In the genomic region with DNA sequence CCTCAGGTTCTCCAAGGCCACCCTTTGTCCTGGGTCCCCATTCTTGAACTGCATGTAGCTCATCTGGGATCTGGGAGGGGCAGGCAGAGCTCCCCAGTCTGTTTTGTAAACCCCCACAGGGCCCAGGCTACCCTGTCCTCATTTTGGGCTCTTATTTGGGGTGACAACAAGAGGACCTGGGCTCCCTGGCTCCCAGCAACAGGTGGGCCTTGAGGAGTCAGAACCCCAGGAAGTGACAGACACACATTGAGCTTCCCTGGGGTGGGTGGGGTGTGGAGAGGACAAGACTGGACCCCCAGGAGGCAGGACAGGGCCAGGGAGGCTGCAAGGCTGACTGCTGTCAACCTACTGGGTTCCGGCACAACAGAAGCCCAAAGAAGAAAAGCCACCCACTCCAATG, we compare ENCODE assay signal across 7 mouse cellular contexts. TPM values are rescaled to one million over a fixed set of nuclear protein-coding genes. Genes with fewer than 3 reads are reported as not detected.
DNase-seq lines count a peak whose midpoint lies in the region; ATAC-seq and TF ChIP-seq lines count a peak whose summit lies in the region.

No protein-coding gene starts in this region.

- H3K27me3 ChIP-seq in lung, embryonic 15.5 days = no peaks in the 10 kb centered on the region
- H3K27me3 ChIP-seq in forebrain, embryonic 11.5 days (ENCODE audit: control insufficient read depth, insufficient read depth, low read length) = no peaks in the 10 kb centered on the region
- no peaks in the 10 kb centered on the region for H3K27me3 ChIP-seq in limb, embryonic 11.5 days (ENCODE audit: control insufficient read depth, insufficient read depth, low read length)
- H3K27me3 ChIP-seq in small intestine, adult 2 months (ENCODE audit: control insufficient read depth, insufficient read depth, low read length) = no peaks in the 10 kb centered on the region

- no peak for ATAC-seq in lung, embryonic 15.5 days (ENCODE audit: borderline replicate concordance, extremely low read depth, low FRiP score, low TSS enrichment)
- no peak for ATAC-seq in forebrain, embryonic 11.5 days (replicated peaks; ENCODE audit: low FRiP score)
- no peak for ATAC-seq in limb, embryonic 11.5 days (ENCODE audit: insufficient number of reproducible peaks, low FRiP score, low TSS enrichment, low read depth)

- peaks cover 36% of the 10 kb centered on the region for H3K4me1 ChIP-seq in lung, embryonic 15.5 days
- H3K4me1 ChIP-seq in forebrain, embryonic 11.5 days (replicated peaks; ENCODE audit: control insufficient read depth, insufficient read depth, low read length) = peaks cover 19% of the 10 kb centered on the region
- peaks cover 16% of the 10 kb centered on the region for H3K4me1 ChIP-seq in limb, embryonic 11.5 days (ENCODE audit: control insufficient read depth, insufficient read depth, low read length)
- peaks cover 40% of the 10 kb centered on the region for H3K4me1 ChIP-seq in small intestine, adult 2 months (ENCODE audit: control insufficient read depth, insufficient read depth, insufficient read length, low read length)

- TF ChIP-seq POLR2A in small intestine, adult 2 months (IDR thresholded peaks at IDR 0.05; ENCODE audit: low read depth, low read length) = peak; percentile 17; the same call in 1 of the 2 replicates

- peak overlapping the region; percentile 74 for H3K9ac ChIP-seq in lung, embryonic 15.5 days
- H3K9ac ChIP-seq in forebrain, embryonic 11.5 days (ENCODE audit: low read length) = peak overlapping the region; percentile 89
- H3K9ac ChIP-seq in limb, embryonic 11.5 days (ENCODE audit: low read length) = peak overlapping the region; percentile 86

- DNase-seq in lung, adult 18-20 months = no peak
- no peak for DNase-seq in forebrain, embryonic 11.5 days (ENCODE audit: low spot score)
- no peak for DNase-seq in limb, embryonic 11.5 days (ENCODE audit: low spot score)
- DNase-seq in embryo, embryonic 10 days (ENCODE audit: low spot score) = no peak
- DNase-seq in spleen, postnatal 4 days (ENCODE audit: low spot score in 2 of 2) = no peak

- WGBS in lung, embryonic 15.5 days = 73% methylated on average over 1 of the region's 1 CpGs
- 55% methylated on average over 1 of the region's 1 CpGs for WGBS in forebrain, embryonic 11.5 days
- 77% methylated on average over 1 of the region's 1 CpGs for WGBS in limb, embryonic 11.5 days
- 19% methylated on average over 1 of the region's 1 CpGs for WGBS in small intestine, adult 2 months

- TF ChIP-seq CTCF in small intestine, adult 2 months (IDR thresholded peaks at IDR 0.05; ENCODE audit: extremely low read depth, insufficient read length, insufficient replicate concordance, low read depth, low read length) = no peak

- H3K4me2 ChIP-seq in lung, embryonic 15.5 days = peak overlapping the region; percentile 86
- peak overlapping the region; percentile 91 for H3K4me2 ChIP-seq in forebrain, embryonic 11.5 days (ENCODE audit: low read depth, low read length, severe bottlenecking)
- peak overlapping the region; percentile 94 for H3K4me2 ChIP-seq in limb, embryonic 11.5 days (ENCODE audit: low read depth, severe bottlenecking)

- H3K4me3 ChIP-seq in lung, embryonic 15.5 days = peak overlapping the region; percentile 83
- H3K4me3 ChIP-seq in forebrain, embryonic 11.5 days (ENCODE audit: low read depth, low read length) = peak overlapping the region; percentile 84
- H3K4me3 ChIP-seq in limb, embryonic 11.5 days (ENCODE audit: low read depth, low read length) = peak overlapping the region; percentile 64
- H3K4me3 ChIP-seq in small intestine, adult 2 months (ENCODE audit: low read depth, low read length) = peak overlapping the region; percentile 84

- no peaks in the 10 kb centered on the region for H3K36me3 ChIP-seq in lung, embryonic 15.5 days
- no peaks in the 10 kb centered on the region for H3K36me3 ChIP-seq in forebrain, embryonic 11.5 days (ENCODE audit: control insufficient read depth, insufficient read depth, low read length)
- no peaks in the 10 kb centered on the region for H3K36me3 ChIP-seq in limb, embryonic 11.5 days (ENCODE audit: control insufficient read depth, insufficient read depth, low read length)
- H3K36me3 ChIP-seq in small intestine, adult 2 months (ENCODE audit: control insufficient read depth, insufficient read depth, low read length) = peaks cover 33% of the 10 kb centered on the region

- no peaks in the 10 kb centered on the region for H3K9me3 ChIP-seq in lung, embryonic 15.5 days
- no peaks in the 10 kb centered on the region for H3K9me3 ChIP-seq in forebrain, embryonic 11.5 days (ENCODE audit: control insufficient read depth, low read length)
- no peaks in the 10 kb centered on the region for H3K9me3 ChIP-seq in limb, embryonic 11.5 days (ENCODE audit: control insufficient read depth, low read length)

- no peak overlapping the region for H3K27ac ChIP-seq in lung, embryonic 15.5 days
- H3K27ac ChIP-seq in forebrain, embryonic 11.5 days (ENCODE audit: low read depth, low read length) = no peak overlapping the region
- no peak overlapping the region for H3K27ac ChIP-seq in limb, embryonic 11.5 days (replicated peaks; ENCODE audit: low read depth, low read length)
- peak overlapping the region; percentile 98 for H3K27ac ChIP-seq in small intestine, adult 2 months (ENCODE audit: insufficient read depth, low read depth, low read length)

RNA-seq across cellular contexts. Expression of a gene that starts 1.4 kb away (rescaled TPM):
- 72.7 and 74.2 TPM in 2 replicates for polyA plus RNA-seq in lung, embryonic 15.5 days (2015; fragmentation: Nextera tagmentation; extraction: Ambion mirVana)
- polyA plus RNA-seq in forebrain, embryonic 11.5 days (2014; fragmentation: Nextera tagmentation; extraction: Ambion mirVana) = 77.1 and 84.5 TPM in 2 replicates
- 80.3 and 82.1 TPM in 2 replicates for polyA plus RNA-seq in limb, embryonic 11.5 days (2014; fragmentation: Nextera tagmentation; extraction: Ambion mirVana)
- 318 and 828 TPM in 2 replicates for polyA plus RNA-seq in small intestine, adult 2 months (2012; rRNA removed)

RNA-seq across cellular contexts. Expression of a gene that starts 15.7 kb away (rescaled TPM):
- 662 and 670 TPM in 2 replicates for polyA plus RNA-seq in lung, embryonic 15.5 days (2015; fragmentation: Nextera tagmentation; extraction: Ambion mirVana)
- polyA plus RNA-seq in forebrain, embryonic 11.5 days (2014; fragmentation: Nextera tagmentation; extraction: Ambion mirVana) = 324 and 355 TPM in 2 replicates
- 259 and 343 TPM in 2 replicates for polyA plus RNA-seq in limb, embryonic 11.5 days (2014; fragmentation: Nextera tagmentation; extraction: Ambion mirVana)
- polyA plus RNA-seq in small intestine, adult 2 months (2012; rRNA removed) = 1,054 and 3,003 TPM in 2 replicates

RNA-seq across cellular contexts. Expression of a gene that starts 19.6 kb away (rescaled TPM):
- 1.7 and 1.8 TPM in 2 replicates for polyA plus RNA-seq in lung, embryonic 15.5 days (2015; fragmentation: Nextera tagmentation; extraction: Ambion mirVana)
- 0.45 and 0.68 TPM in 2 replicates for polyA plus RNA-seq in forebrain, embryonic 11.5 days (2014; fragmentation: Nextera tagmentation; extraction: Ambion mirVana)
- 0.99 and 1.1 TPM in 2 replicates for polyA plus RNA-seq in limb, embryonic 11.5 days (2014; fragmentation: Nextera tagmentation; extraction: Ambion mirVana)
- polyA plus RNA-seq in small intestine, adult 2 months (2012; rRNA removed) = 1.5 and 3.0 TPM in 2 replicates

RNA-seq across cellular contexts. Expression of a gene that starts 30.7 kb away (rescaled TPM):
- polyA plus RNA-seq in lung, embryonic 15.5 days (2015; fragmentation: Nextera tagmentation; extraction: Ambion mirVana) = 39.3 and 49.7 TPM in 2 replicates
- 7.2 and 8.1 TPM in 2 replicates for polyA plus RNA-seq in forebrain, embryonic 11.5 days (2014; fragmentation: Nextera tagmentation; extraction: Ambion mirVana)
- 13.7 and 18.4 TPM in 2 replicates for polyA plus RNA-seq in limb, embryonic 11.5 days (2014; fragmentation: Nextera tagmentation; extraction: Ambion mirVana)
- polyA plus RNA-seq in small intestine, adult 2 months (2012; rRNA removed) = 17.8 and 20.4 TPM in 2 replicates

RNA-seq across cellular contexts. Expression of a gene that starts 43.7 kb away (rescaled TPM):
- 2.5 and 3.6 TPM in 2 replicates for polyA plus RNA-seq in lung, embryonic 15.5 days (2015; fragmentation: Nextera tagmentation; extraction: Ambion mirVana)
- polyA plus RNA-seq in forebrain, embryonic 11.5 days (2014; fragmentation: Nextera tagmentation; extraction: Ambion mirVana) = 0.36 and 0.68 TPM in 2 replicates
- polyA plus RNA-seq in limb, embryonic 11.5 days (2014; fragmentation: Nextera tagmentation; extraction: Ambion mirVana) = 0.10 and 0.43 TPM in 2 replicates
- 4.0 and 5.6 TPM in 2 replicates for polyA plus RNA-seq in small intestine, adult 2 months (2012; rRNA removed)
